Mouse (Mus musculus): ENCODE results near the gene Hist1h4m. TPM values are rescaled to one million over a fixed set of nuclear protein-coding genes. Genes with fewer than 3 reads are reported as not detected.
"Not testable (repeated sequence)": the region's sequence is repeated elsewhere in the genome, so short reads cannot be mapped to it uniquely, and the experiment has no call there.

Hist1h4m gene
- polyA plus RNA-seq (2016; fragmentation: Nextera tagmentation; extraction: Ambion mirVana): not detected in 2 replicates

DNA sequence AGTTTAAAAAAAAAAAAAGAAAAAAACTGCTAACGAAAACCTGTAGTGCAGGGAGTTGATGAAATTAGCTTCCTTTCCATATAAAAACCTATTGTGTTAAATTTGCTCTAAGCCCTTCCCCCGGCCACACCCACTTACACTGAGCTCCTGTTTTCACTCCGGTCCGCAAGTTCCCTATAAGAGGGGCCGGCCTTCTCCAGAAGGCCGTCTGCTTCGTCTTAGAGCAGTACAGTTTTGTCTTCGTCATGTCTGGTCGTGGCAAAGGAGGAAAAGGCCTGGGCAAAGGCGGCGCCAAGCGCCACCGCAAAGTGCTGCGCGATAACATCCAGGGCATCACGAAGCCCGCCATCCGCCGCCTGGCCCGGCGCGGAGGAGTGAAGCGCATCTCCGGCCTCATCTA lies at the start of gene Hist1h4m:
Gene Hist1h4m, plus strand, starts transcription at position 208 of the 400 bp plus-strand sequence.
- H3K27me3 ChIP-seq; H3K9ac ChIP-seq (replicated peaks); H3K36me3 ChIP-seq; H3K27ac ChIP-seq (replicated peaks); H3K9me3 ChIP-seq; H3K4me1 ChIP-seq: not testable (repeated sequence)
- Histone ChIP-seq H3K4me3 (peak within 1 kb of the TSS; percentile 21; the same call in 1 of the 2 replicates), H3K4me2 (replicated peaks) (peak within 1 kb of the TSS; percentile 42)
- peak; percentile 44 for ATAC-seq (ENCODE audit: low FRiP score, low read depth)
- no CpG with 5 or more reads among the region's 24 CpGs for WGBS

DNA sequence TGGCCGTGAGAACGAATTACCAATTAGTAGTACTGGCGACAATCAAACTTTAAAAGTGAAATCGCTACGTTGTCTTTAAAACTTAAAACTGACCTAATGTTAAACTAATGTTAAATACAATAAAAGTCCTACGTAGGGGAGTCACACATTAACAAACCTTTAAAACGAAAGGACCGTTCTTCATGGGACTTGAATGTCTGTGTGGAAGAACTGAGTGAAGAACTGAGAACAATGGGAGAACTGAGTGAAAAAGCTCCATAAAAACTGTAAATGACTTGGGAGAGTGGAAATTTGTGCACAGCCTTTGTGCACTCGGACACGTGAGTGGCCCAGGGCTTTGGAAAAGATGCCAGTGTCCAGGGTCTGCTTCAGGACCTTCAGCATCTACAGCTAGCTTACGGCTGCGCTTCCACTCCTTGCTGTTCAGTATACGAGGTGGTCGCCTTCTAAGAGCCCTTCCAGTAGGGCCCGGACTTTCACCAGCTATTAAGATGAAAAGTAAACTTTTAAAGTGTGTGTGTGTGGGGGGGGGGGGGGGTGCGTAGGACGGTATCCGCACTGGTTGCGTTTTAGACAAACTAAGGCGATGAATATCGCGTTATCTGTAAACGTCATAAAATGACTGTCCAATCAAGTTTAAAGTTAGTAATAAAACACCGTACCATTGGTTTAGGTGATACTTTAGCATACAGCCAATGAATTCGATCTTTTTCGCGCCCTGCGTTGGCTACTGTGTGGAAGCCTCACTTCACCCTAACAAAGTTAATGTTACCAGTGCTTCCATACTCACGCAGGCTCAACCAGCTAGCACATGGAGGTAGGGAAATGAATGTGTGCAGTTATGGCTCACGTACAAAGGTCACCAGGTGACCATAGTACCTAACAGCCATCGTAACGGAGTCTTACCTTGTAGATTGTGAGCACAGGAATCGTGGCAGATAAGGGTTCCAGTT lies 32.5 kb upstream of the Hist1h4m start:
- peak overlapping the region; percentile 83 for H3K9ac ChIP-seq (replicated peaks)
- H3K36me3 ChIP-seq: no peaks in the 10 kb centered on the region
- H3K4me2 ChIP-seq (replicated peaks): peak overlapping the region; percentile 90
- no peaks in the 10 kb centered on the region for H3K9me3 ChIP-seq
- H3K4me3 ChIP-seq: peak overlapping the region; percentile 57
- ATAC-seq (ENCODE audit: low FRiP score, low read depth): peak; percentile 84
- no peaks in the 10 kb centered on the region for H3K27me3 ChIP-seq
- WGBS: 6% methylated on average over 32 of the region's 33 CpGs
- peaks cover 27% of the 10 kb centered on the region for H3K4me1 ChIP-seq
- H3K27ac ChIP-seq (replicated peaks): peak overlapping the region; percentile 95

DNA sequence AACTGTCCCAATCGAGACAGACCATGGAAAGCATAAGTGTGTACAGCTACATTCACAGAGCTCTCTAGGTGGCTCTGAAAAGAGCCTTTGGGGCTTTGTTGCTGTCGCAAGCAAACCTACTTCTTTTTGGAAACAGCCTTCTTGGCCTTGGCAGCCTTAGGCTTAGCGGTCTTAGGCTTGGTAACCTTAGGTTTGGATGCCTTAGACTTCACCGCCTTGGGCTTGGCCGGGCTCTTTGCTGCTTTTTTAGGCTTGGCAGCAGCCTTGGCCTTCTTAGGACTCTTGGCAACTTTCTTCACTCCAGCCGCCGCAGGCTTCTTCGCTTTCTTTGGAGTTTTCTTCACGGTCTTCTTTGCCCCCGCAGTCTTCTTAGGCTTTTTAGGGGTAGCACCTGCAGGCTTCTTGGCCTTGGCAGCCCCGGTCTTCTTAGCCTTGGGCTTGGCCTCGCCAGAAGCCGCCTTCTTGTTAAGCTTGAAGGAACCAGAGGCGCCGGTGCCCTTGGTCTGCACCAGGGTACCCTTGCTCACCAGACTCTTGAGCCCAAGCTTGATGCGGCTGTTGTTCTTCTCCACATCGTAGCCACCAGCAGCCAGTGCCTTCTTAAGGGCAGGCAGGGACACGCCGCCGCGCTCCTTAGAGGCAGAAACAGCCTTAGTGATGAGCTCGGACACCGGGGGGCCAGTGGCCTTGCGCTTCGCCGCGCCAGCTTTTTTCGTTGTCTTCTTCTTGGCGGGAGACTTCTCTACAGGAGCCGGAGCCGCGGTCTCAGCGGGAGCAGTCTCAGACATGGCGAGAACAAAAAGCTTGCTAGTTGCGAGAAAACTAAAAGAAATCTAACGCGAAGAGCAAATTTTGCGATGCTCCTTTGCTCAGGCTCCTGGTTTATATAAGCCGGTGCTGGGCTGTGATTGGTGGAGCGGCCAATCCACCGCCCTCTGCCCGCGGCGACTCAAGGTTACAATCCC lies 31.5 kb upstream of the Hist1h4m start, which contains the start of gene Hist1h1b:
Gene Hist1h1b, minus strand, starts transcription at position 859 of the 965 bp plus-strand sequence.
- Histone ChIP-seq H3K4me1 (peaks cover 31% of the 10 kb centered on the region), H3K9ac (replicated peaks) (peak within 1 kb of the TSS; percentile 83), H3K9me3 (no peaks in the 10 kb centered on the region), H3K27ac (replicated peaks) (peak within 1 kb of the TSS; percentile 95), H3K4me2 (replicated peaks) (peak within 1 kb of the TSS; percentile 90), H3K27me3 (no peaks in the 10 kb centered on the region), H3K4me3 (peak within 1 kb of the TSS; percentile 57), H3K36me3 (no peaks in the 10 kb centered on the region)
- WGBS: under 1% methylated on average over 44 of the region's 44 CpGs
- ATAC-seq (ENCODE audit: low FRiP score, low read depth): peak; percentile 45; the same call in 1 of the 2 replicates

DNA sequence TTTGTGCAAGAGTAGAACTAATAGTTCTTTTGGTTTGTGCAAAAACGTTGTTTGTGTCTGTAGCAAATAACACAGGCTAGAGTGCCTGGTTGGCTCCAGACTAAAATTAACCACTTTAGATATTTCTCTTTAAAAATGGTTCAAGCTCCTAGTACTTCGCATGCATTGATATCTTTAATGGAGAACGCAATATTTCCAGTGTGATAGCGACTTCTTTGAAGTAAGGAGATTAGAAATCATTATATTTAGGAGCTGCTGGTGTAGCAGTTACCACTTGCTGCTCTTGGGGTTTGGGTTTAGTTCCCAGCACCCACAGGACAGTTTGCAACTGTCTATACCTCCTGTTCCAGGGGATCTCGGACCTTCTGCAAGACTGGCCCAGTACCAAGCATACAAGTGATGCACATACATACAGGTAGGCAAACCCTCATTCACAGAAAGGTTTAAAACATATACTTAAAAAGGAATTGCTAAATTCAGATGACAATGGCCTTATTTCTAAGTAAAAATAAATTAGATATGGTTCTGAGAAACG lies 30.5 kb upstream of the Hist1h4m start:
- H3K4me1 ChIP-seq: peaks cover 36% of the 10 kb centered on the region
- H3K9ac ChIP-seq (replicated peaks): no peak overlapping the region
- no peak for ATAC-seq (ENCODE audit: low FRiP score, low read depth)
- WGBS: 42% methylated on average over 6 of the region's 6 CpGs
- H3K4me2 ChIP-seq (replicated peaks): peak overlapping the region; percentile 90
- H3K27ac ChIP-seq (replicated peaks): peak overlapping the region; percentile 95
- H3K4me3 ChIP-seq: peak overlapping the region; percentile 57; the same call in 1 of the 2 replicates
- H3K27me3 ChIP-seq: no peaks in the 10 kb centered on the region
- H3K36me3 ChIP-seq: no peaks in the 10 kb centered on the region
- H3K9me3 ChIP-seq: no peaks in the 10 kb centered on the region

DNA sequence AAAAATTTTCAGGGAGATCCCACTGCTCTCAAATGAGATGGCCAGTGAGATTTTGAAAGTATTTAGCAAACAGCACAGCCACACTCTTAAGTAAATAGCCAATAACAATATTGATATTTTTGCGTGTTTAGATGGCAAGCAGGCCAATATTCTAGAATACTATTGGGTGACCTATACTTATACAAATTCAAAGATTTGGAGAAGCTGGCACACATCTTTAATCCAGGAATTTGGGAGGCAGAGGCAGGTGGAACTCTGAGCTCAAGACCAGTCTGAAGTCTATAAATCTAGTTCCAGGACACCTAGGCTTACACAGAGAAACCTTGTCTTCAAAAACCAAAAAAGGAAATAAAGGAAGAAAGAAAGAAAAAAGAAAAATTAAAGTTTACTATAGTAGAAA lies 29.9 kb upstream of the Hist1h4m start:
- H3K4me1 ChIP-seq: peaks cover 38% of the 10 kb centered on the region
- peak overlapping the region; percentile 35; the same call in 1 of the 2 replicates for H3K27ac ChIP-seq (replicated peaks)
- no peak overlapping the region for H3K4me3 ChIP-seq

DNA sequence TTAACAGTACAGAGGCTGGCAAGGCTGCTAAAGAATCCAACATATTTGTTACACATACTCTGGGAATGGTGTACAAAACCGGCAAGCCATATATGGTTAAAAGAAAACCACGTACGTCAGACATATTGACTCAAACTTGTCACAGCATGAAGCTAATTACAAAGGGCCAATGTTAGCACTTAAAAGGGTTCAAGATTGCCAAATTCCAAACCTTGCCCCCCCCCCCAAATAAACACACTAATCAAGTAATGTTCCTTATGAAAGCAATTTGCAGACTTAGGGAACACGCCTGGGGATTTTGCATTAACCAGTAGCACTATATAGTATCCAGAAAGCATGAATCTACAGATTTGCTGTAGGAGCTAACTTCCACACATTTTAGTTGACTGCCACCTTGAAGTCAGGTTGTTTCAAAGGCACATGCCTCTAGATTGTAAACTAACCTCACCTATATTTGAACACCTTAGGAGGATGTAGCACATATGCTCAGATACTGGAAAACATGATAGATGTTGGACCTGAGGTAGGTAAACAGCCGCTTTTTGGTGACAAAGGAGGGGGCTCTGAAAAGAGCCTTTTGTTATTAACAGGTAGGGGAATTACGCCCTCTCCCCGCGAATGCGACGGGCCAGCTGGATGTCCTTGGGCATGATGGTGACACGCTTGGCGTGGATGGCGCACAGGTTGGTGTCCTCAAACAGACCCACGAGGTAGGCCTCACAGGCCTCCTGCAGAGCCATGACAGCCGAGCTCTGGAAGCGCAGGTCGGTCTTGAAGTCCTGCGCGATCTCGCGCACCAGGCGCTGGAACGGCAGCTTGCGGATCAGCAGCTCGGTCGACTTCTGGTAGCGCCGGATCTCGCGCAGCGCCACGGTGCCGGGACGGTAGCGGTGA lies 28.9 kb upstream of the Hist1h4m start:
- not testable (repeated sequence) for H3K9me3 ChIP-seq; ATAC-seq (ENCODE audit: low FRiP score, low read depth); H3K27me3 ChIP-seq; H3K36me3 ChIP-seq
- Histone ChIP-seq H3K9ac (replicated peaks) (peak overlapping the region; percentile 66), H3K27ac (replicated peaks) (peak overlapping the region; percentile 88), H3K4me1 (peaks cover 38% of the 10 kb centered on the region), H3K4me2 (replicated peaks) (peak overlapping the region; percentile 68), H3K4me3 (peak overlapping the region; percentile 47)
- 1% methylated on average over 14 of the region's 35 CpGs for WGBS

More for the DNA sequence above, 29.9 kb upstream of the Hist1h4m start:
- Histone ChIP-seq H3K36me3 (no peaks in the 10 kb centered on the region), H3K9ac (replicated peaks) (no peak overlapping the region), H3K4me2 (replicated peaks) (no peak overlapping the region), H3K27me3 (no peaks in the 10 kb centered on the region), H3K9me3 (no peaks in the 10 kb centered on the region)
- WGBS: 97% methylated on average over 1 of the region's 1 CpGs
- no peak for ATAC-seq (ENCODE audit: low FRiP score, low read depth)

DNA sequence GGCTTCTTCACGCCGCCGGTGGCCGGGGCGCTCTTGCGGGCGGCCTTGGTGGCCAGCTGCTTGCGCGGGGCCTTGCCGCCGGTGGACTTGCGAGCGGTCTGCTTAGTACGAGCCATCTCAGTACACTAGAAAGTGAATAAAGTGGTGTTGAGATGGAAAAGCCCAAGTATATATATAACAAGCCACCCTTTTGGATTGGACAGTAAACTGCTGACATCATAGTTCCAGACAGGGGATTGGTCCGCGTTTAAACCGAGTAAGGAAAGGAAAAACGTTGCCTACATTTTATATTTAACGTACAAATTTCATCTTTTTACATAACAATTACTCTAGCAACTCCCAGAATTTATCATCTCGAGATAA lies 28.3 kb upstream of the Hist1h4m start, which contains the start of gene Hist1h3i:
Gene Hist1h3i, minus strand, starts transcription at position 116 of the 363 bp plus-strand sequence.
- Histone ChIP-seq H3K4me2 (replicated peaks) (peak within 1 kb of the TSS; percentile 68), H3K4me3 (peak within 1 kb of the TSS; percentile 47), H3K9ac (replicated peaks) (peak within 1 kb of the TSS; percentile 66), H3K27ac (replicated peaks) (peak within 1 kb of the TSS; percentile 88), H3K36me3 (no peaks in the 10 kb centered on the region), H3K9me3 (no peaks in the 10 kb centered on the region), H3K27me3 (no peaks in the 10 kb centered on the region), H3K4me1 (peaks cover 42% of the 10 kb centered on the region)
- peak; percentile 65 for ATAC-seq (ENCODE audit: low FRiP score, low read depth)
- under 1% methylated on average over 13 of the region's 20 CpGs for WGBS

DNA sequence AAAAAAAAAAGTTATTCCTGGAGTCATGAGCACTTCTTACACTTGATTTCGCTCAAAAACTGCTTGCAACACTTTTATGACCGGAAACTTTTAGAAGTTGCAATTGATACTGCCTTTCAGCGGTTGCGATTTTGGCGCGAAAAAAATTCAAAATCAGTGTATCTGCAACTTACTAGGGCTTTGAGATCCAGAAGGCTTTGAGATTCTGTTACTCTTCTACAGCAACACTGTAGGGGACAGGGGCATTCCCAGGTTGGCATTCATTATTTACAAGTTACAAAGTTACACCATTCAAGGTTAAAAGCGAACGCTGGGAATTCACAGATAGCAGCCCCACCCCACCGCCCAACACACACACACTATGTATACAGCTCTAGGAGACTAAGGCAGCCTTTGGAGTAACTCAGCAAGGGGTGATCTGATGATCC lies 27.8 kb upstream of the Hist1h4m start:
- Histone ChIP-seq H3K9ac (replicated peaks) (peak overlapping the region; percentile 46), H3K4me1 (peaks cover 47% of the 10 kb centered on the region), H3K4me2 (replicated peaks) (peak overlapping the region; percentile 68), H3K4me3 (peak overlapping the region; percentile 47), H3K27ac (replicated peaks) (peak overlapping the region; percentile 83), H3K36me3 (no peaks in the 10 kb centered on the region), H3K9me3 (no peaks in the 10 kb centered on the region), H3K27me3 (no peaks in the 10 kb centered on the region)
- 3% methylated on average over 9 of the region's 9 CpGs for WGBS
- ATAC-seq (ENCODE audit: low FRiP score, low read depth): no peak

DNA sequence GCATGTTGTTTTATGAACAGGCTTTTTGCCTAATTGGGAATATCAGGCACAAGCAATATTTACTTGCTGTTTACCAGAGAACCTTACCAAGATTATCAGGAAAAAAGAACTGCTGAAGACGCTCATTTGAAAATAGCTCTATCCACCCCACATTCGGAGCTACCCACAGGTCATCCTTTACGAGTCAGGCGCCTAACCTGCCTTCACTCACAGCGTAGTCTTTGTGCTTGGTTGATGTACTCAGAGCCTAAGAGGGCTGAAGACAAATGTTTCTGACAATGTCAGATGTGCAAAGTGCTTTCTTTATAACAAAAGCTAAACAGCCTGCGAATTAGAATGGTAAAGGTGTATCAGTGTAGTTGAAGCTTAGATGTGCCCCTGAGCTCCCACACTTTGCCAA lies 27.2 kb upstream of the Hist1h4m start:
- Histone ChIP-seq H3K36me3 (no peaks in the 10 kb centered on the region), H3K4me1 (peaks cover 47% of the 10 kb centered on the region), H3K9ac (replicated peaks) (peak overlapping the region; percentile 46), H3K9me3 (no peaks in the 10 kb centered on the region), H3K4me2 (replicated peaks) (peak overlapping the region; percentile 68), H3K4me3 (0 out of 2 replicates have a peak overlapping the region, but pooled peaks have one; percentile 47), H3K27me3 (no peaks in the 10 kb centered on the region), H3K27ac (replicated peaks) (peak overlapping the region; percentile 83)
- ATAC-seq (ENCODE audit: low FRiP score, low read depth): no peak
- WGBS: 20% methylated on average over 6 of the region's 6 CpGs

DNA sequence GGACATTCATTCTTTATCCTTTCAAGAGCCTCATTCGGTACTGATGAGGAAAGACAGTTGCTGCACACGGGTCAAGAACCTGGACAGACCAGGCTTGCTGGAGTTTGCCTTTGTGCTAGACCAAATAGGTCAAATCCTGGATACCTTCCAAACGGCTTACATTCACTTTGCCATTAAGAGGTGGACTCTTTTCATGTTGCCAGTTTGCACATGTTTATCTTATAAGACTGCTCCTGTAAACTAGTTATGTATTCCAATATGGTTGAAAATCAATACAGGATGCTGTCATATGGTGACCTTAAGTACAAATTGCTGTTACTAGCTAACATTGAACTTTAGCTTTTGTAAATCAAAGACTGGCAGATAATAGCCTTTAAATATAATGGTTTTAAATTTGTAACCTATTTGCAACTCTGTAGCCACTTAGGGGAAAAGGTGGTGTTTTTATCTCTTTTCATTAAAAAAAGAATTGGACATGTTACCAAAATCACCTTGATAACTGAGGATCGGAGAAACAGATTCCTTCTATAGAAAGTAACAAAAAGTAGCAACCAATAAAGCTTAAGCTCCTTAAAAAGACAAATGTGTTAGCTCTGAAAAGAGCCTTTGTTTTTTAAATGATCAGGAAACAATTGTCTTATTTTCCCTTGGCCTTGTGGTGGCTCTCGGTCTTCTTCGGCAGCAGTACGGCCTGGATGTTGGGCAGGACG lies 25.2 kb upstream of the Hist1h4m start:
- peak overlapping the region; percentile 49 for H3K9ac ChIP-seq (replicated peaks)
- no peaks in the 10 kb centered on the region for H3K27me3 ChIP-seq
- H3K4me1 ChIP-seq: peaks cover 39% of the 10 kb centered on the region
- no peaks in the 10 kb centered on the region for H3K9me3 ChIP-seq
- peak overlapping the region; percentile 85 for H3K27ac ChIP-seq (replicated peaks)
- H3K4me3 ChIP-seq: peak overlapping the region; percentile 38
- H3K4me2 ChIP-seq (replicated peaks): peak overlapping the region; percentile 50
- ATAC-seq (ENCODE audit: low FRiP score, low read depth): no peak
- 3% methylated on average over 8 of the region's 8 CpGs for WGBS
- H3K36me3 ChIP-seq: no peaks in the 10 kb centered on the region

All from midbrain, embryonic 12.5 days (tissue).